Mouse (Mus musculus) gastrocnemius, postnatal 14 days (tissue): ENCODE measurements around the gene Gm11549. TPM values are rescaled to one million over a fixed set of nuclear protein-coding genes. Genes with fewer than 3 reads are reported as not detected.

ENCODE experiments used
- microRNA-seq, 2 experiments: library from miRNA; unstranded; fragments of <30 nt; microRNA quantifications; one replicate each; pipeline ENCODE4 v1.2.0; 2021
- total RNA-seq, 2 experiments: library from RNA; stranded (reverse); gene quantifications; 2 replicates each; pipeline ENCODE4 v1.2.3; 2021

The Gm11549 gene
- total RNA-seq, 2 experiments from 2014 or later: 0.06 TPM; not detected in 1

Small RNA genes lying within 50 kb of the gene (microRNA-seq; reads per million reads assigned to microRNA genes)
- gene Mir7009: 0 reads per million in 2 experiments

Other genes starting within 250 kb of the Gm11549 start
- gene Anxa5, start 45.9 kb downstream of the Gm11549 start, total RNA-seq: 100 to 1,000 TPM in 1 of 2 experiments, 10 to 100 TPM in 1; 80.6 to 104 TPM
- gene 1810062G17Rik, start 45.9 kb downstream of the Gm11549 start, total RNA-seq: under 1 TPM in 1 of 2 experiments, not detected in 1; 0.39 TPM
- 10 to 100 TPM; 17.0 to 18.3 TPM for gene Exosc9, start 30.8 kb upstream of the Gm11549 start, total RNA-seq
- gene Ccna2, start 50.3 kb upstream of the Gm11549 start, total RNA-seq: 1 to 10 TPM; 7.4 to 7.7 TPM
- gene Bbs7, start 91.7 kb upstream of the Gm11549 start, total RNA-seq: 1 to 10 TPM; 4.9 to 5.0 TPM
- gene Trpc3, start 168.4 kb upstream of the Gm11549 start, total RNA-seq: 1 to 10 TPM; 4.9 to 6.5 TPM